Mouse (Mus musculus): ENCODE measurements around the gene Msl3.

Gene Msl3

DNA sequence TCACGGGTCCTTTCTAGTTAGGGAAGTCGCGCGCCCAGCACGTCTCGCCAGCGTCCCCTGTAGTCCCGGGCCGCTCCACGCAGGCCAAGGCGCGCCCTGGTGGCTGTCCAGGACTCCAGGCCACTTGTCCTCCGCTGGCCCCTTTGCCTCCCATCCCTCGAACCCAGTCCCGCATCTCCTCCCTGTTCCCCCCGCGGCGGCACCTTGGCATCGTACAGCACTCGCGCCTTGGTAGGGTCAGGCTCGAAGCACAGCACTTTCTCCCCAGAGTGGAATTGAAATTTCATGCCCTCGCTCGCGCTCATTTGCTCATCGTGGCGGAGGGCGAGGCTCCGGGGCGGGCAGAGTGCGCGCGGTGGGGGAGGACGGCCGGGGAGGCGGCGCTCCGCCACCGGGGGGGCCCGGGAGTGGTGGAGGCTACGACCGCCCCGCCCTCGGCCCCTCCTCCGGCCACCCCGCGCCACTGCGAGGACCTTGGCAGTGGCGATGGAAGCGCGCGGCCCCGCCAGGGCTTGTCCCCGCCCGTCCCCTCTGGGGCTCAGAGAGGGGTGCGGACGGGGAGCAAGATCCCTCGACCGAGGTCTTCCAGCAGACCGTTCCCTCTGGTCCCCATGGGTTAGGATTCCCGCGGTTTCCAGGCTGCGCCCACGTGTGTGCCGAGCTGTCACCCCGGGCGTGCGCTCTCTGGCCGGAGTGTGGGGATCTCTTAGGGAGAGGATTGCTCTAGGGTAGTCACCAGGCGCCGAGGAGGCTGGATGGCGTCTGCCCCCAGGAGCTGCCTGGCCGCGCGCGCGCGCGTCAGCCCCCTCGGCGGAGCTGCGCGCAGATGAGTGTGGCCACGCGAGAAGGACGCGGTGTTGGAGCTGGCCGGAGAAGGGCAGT, at the start of gene Msl3:
TSS of gene Msl3 (minus strand) at position 374 of the 882 bp plus-strand sequence.
- DNase-seq (ENCODE audit: extremely low spot score) = peak; percentile 74

DNA sequence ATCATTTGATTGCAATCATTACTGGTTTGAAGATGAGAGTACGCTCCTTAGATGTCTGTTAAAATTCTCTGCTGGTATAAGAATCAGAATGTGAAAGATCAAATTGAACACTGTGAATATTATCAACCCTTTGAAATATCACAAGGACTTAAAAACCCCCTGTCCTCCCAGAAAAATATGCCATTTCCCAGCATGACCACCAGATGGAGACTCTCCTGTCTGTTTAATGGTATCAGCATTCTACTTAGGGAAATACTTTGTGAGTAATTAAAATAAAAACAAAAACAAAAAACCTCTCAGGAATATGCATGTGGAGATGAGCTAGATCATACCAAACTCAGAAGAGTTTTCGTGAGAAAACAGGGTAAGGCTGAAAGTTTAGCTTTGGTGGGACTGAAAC, 44.3 kb upstream of the Msl3 start:
- DNase-seq (ENCODE audit: extremely low spot score) = no peak

DNA sequence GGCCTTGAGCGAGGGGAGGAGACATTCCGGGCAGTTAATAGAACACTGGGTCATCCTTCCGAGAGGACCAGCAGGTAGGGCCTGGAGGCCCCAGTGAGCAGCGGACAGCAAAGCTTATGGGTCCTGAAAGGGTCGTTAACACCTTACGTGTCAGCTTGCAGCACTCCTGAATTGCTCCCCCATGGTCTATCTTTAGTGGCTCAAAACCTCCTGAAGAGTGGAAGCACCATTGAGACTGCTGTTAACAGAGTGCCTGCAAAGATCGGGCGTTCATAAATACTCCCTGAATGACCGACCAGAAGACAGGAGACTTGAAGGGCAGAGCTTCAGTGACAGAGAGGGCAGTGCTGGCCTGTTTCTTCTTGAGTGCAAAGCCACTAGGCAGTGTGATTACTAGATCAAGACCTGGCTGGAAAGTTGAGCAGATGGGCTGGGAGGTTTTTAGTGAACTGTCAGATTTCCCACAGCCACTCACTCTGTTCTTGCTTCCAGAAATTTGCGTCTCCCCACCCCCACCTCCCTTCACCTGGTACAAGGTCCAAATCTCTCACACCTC, 787 bp upstream of the Msl3 start:
- no peak for DNase-seq (ENCODE audit: extremely low spot score)

DNA sequence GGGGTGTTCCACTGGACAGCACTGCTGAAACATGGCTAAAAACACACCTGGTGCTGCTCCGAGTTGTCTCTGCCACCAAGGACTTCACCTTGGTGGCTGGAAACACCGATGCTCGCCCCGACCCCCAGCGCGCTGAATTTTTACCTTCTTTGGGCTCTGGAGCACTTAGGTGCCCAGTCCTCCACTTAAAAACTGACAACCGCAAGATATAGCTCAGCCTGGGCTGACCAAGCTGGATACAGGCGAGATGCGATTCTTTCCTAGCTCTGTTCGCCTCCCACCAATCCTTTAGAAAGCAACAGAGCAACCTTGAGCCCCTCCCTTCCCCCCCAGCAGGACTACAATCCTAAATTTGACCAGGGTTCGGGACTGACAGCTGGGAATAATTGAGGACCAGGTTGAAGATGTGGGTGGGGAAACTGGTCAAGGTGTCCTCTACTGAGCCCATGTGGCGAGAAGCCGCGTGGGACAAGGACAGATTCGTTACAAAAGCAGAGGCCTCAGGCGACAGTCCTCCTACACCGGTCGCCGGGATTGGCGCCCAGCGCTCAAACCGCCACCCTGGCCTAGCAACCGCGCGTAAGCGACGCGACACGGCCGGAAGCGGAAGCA, 679 bp downstream of the Msl3 start:
- no peak for DNase-seq (ENCODE audit: extremely low spot score)

DNA sequence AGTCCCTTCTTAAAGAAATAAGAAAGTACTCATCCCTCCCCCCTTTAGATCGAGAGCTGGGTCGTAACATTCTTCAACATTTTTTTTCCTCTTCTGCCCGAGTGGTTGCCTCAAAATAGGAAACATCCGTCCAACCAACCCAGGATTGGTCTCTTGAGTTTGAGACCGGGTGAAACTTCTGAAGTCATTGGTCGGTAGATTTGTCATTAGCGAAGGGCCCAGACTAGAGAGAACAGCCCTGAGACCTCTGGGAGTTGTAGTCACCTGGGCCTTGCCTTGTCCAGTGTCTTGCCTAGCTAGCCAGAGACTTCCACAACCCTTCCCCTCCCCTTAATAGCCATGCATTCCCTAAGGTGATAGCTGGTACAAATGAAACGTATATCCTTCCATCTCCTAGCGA, 1.3 kb downstream of the Msl3 start:
- peak; percentile 50 for DNase-seq (ENCODE audit: extremely low spot score)

DNA sequence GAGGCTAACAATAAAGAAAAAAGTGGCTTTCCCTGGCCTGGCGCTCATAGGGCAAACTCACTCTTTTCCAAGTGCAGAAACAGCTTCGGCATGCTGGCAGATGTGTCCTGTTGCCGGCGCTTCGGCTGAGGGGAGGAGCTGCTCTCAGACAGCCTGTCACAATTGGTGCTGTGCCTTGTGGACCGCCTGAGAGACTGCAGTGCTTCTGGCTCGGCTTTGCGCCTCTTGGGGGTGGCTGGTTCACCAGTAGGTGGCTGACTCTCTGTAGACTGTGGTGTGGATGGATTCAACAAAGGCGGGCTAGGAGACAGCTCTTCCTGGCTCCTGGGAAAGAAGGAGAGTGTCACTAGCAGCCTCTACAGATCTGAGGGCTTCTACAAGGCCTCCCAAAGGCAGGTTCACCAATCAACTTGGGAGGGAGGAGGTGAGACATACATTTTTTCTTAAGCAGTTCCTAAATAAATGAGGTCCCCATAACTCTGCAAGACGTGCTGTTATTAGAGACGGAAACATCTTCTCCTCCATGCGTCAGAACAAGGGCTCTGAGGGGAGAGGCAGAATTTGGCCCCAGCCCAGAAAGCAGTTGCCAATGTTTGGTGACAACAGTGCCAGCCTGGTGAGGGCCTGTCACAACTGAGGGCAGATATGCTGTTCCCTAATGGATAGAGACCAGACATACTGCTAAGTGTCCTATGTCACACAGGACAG, 9.6 kb downstream of the Msl3 start:
- DNase-seq (ENCODE audit: extremely low spot score) = no peak

DNA sequence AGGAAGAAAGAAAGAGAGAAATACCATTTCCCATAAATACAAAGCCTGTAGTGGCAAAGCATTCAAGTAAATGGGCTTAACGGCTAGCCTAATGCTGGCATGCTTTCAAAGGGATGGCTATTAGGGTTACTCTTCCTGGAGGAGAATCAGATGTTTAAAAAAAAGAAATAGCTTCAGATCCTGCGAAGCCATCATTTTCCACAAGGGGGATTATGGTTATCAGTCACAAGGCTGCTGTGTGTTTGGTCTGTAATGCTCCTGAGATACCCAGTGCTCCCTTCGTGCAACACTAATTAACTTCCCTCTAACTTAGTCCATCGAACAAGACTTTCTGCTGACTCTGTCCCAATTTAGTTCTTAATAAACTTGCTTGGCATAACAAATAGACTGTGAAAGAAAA, 13.5 kb downstream of the Msl3 start:
- no peak for DNase-seq (ENCODE audit: extremely low spot score)

- peak; percentile 5 for DNase-seq (ENCODE audit: extremely low spot score)
These were observed 13.9 kb downstream of the Msl3 start for GRCm38 (mm10) chrX:168659803-168660202.

- DNase-seq (ENCODE audit: extremely low spot score) = no peak
These were observed 14.4 kb downstream of the Msl3 start for GRCm38 (mm10) chrX:168659275-168659674.

GRCm38 (mm10) chrX:168657795-168658194, 15.9 kb downstream of the Msl3 start:
- DNase-seq (ENCODE audit: extremely low spot score) = no peak

DNA sequence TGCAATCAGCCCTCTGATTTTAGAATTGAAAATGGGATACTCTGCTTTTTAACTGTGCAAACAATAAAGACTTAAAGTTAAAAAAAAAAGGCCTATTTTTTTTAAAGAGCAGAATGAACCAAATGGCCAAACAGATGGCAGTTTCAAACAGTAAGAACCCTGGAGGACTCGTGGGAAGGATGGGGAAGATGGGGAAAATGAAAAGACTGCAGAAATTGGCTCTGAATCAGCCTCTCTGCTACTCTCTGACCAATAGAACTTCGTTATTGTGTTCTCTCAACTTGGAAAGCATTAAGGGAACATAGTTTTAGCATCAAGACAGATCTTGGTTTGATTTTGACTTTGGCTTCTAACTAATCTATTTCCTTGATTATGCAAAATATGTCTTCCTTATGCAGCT, 24.4 kb downstream of the Msl3 start:
- DNase-seq (ENCODE audit: extremely low spot score) = no peak

- no peak for DNase-seq (ENCODE audit: extremely low spot score)
These were observed 26.0 kb downstream of the Msl3 start for GRCm38 (mm10) chrX:168647746-168648145.

DNA sequence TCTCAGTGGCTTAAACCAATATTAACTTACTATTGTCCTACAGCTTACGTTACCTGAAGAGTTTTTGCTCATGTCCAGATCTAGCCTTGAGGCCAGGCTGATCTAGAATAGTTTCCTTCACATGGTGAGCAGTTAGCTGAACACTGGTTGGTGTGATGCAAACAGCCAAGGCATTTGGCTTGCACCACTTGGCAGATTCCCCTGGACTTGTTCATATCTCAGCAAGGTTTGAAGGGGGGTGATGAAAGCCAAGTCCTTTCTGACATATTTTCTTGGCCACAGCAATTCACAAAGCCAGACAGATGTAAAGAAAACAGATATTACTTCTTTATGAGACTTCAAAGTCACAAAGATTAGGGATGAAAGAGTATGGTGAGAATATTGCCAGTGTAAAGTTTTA, 30.2 kb downstream of the Msl3 start:
- no peak for DNase-seq (ENCODE audit: extremely low spot score)

- peak; percentile 62 for DNase-seq (ENCODE audit: extremely low spot score)
These were observed 33.9 kb downstream of the Msl3 start for GRCm38 (mm10) chrX:168639556-168640356.
